Mouse (Mus musculus) frontal cortex, adult 2 months (tissue): ENCODE results near the gene Cep170b. TPM values are rescaled to one million over a fixed set of nuclear protein-coding genes. Genes with fewer than 3 reads are reported as not detected.

Experiments used
- DNase-seq, 2 experiments: peaks; one replicate each; pipeline ENCODE4 v3.0.0; 2022; ENCODE audit warnings: low spot score in 1 of 2; ENCODE audit errors: extremely low spot score in 1 of 2
- polyA plus RNA-seq: library from polyadenylated mRNA; depleted of rRNA; stranded (reverse); fragments of >200 nt; gene quantifications from 2 replicates; pipeline ENCODE4 v1.2.3, GENCODE M21; 2012; rRNA removed

Cep170b gene
- polyA plus RNA-seq: 107 and 119 TPM in 2 replicates

- no peak for DNase-seq
Observed at GRCm38 (mm10) chr12:112720216-112720615, at the start of gene Cep170b. Cep170b (plus strand) TSS chr12:112720455.

DNA sequence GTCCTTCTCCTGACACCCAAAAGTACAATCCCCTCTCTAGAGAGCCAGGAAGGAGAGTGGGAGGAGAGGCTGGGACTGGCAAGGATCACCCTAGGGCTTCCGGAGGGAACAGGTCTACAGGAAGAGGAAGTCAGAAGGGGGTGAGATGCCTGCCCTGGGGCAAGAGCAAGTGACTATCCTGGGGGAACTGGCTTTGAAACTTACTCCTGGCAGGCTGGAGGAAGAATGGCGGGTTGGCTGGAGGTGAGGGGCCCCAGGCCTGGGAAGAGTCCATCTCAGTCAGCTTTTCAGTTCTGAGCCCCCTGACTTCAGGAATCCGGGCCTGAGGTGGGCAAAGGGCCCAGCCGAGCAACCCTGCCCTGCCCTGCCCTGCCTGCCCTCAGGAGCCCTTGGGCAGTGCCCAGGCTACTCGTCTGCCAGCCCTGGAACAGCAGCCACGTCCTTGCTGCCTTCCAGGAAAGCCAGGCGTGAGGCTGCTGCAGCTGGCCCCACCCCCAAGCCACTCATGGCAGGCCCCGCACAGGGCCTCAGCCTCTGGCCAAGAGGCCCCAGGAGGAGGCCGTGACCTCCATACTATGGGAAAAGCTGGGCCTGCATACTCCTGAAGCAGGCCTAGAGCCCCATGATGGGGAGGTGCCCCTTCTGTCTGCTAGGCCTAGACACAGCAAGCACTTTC, 49.4 kb upstream of the Cep170b start:
- DNase-seq: no peak

GRCm38 (mm10) chr12:112671891-112672290, 48.4 kb upstream of the Cep170b start:
- DNase-seq: no peak

DNA sequence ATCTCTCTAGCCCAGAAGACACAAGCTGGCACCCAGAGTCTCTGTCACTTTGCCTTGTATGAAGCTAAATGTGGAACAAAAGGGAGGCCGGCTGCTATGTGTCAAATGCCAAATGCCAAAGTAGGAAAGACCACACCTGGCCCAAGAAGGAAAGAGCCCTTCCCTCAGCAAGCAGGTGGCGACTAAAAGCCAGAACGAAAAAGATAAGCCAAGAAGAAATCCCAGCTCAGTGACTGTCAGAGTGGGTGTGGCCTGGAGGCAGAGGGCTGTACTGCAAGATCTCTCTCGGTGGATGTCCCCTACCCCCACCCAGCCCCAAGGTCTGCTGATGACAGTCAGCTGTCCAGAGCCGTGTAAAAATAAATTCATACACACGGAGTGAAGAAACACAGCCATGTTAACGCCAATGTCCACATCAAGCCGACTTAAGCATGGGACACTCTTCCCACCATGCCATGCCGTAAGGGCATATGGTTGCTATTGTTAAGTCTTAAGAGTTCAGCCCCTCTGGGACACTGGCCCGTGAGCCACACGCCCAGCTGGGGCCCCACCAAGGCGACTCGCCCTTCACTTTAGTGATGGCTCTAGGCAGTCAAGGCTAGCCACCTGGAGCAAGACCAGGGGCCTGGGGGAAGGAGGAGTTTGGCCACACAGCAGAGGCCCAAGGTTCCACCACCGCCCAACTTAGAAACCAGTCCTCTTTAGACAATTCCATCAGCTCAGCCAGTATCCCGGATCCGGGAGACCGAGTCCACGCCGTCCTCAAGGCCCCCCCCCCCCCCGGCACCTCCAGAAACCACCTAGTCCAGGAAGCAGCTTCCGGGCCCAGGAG, 47.3 kb upstream of the Cep170b start:
- no peak for DNase-seq

- DNase-seq: peak in 1 of 2 experiments; percentile 45
Observed at GRCm38 (mm10) chr12:112673576-112674091, 46.6 kb upstream of the Cep170b start.

GRCm38 (mm10) chr12:112674132-112675011, 45.9 kb upstream of the Cep170b start, which contains the start of gene Akt1:
Akt1 (minus strand) TSS chr12:112674884.
- DNase-seq: peak in 1 of 2 experiments; percentile 44

- peak in 1 of 2 experiments; percentile 88 for DNase-seq
Observed at GRCm38 (mm10) chr12:112675245-112676035, 44.8 kb upstream of the Cep170b start.

- DNase-seq: no peak
Observed at GRCm38 (mm10) chr12:112677076-112677475, 43.2 kb upstream of the Cep170b start.

DNA sequence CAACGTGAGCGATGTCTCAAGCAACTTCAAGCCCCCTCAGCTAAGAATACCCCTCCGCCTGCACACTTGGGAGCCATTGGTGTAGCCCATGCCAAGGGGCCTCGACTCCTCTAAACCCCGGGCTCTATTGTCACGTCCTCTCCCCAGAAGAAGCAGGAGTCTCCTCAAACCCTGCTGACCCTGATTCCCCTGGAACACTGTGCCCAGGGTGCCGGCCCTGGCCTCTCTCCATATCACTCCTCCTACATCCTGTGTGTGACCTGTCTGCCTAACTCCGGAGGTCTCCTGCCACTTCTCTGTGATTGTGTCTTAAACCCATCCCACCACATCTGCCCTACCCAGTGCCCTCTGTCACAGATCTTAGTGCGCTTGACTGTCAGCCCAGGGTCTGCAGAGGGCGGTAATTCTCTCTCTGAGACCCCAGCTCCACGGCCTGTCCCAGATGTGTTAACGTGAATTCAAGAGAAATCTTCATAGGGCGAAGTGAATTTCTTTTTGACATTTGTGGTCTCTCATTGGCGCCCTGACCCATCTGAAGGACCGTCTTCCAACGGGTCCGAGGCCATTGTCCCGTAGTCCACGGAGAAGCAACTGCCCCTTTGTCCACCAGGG, 42.2 kb upstream of the Cep170b start:
- no peak for DNase-seq

- DNase-seq: no peak
Observed at GRCm38 (mm10) chr12:112678555-112679026, 41.7 kb upstream of the Cep170b start, which contains the start of gene Zbtb42. Zbtb42 (plus strand) TSS chr12:112678828.

GRCm38 (mm10) chr12:112679027-112679996, 40.9 kb upstream of the Cep170b start:
- no peak for DNase-seq

DNA sequence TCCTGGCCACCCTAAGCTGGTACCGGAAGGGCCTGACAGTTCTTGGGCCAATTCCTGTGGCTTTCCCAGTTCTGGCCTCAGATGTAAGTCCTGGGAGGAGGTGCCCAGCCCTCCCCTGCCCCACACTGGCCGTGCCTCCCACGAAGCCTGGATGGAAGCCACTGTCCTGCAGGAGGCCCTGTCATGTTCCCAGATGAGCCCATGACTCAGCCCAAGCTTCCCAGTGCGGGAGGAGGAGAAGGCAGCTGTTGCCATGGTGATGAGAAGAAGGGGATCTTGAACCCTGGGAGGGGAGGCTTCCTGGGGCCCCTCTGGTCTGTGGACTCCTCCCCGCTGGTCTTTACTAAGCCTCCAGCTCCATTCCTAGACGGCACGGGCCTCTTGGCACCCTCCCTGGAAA, 36.9 kb upstream of the Cep170b start:
- DNase-seq: peak in 1 of 2 experiments; percentile 62

DNA sequence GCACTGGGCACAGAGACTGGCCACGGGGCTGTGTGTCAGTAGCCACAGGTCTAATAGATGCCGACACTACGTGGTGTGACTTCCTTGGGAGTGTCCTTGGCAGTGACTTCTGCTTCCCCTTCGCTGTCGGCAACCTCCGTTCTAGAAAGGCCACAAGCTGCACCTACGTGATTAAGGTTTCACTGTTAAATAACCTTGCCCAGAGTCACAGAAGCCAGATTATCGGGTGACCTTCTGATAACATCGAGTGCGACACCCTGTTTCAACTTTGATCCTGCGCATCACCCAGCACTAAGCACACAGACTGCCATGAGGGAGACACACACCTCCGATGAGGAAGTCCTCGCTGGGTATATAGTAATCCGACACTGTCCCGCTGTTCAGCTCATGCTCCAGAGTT, 31.8 kb upstream of the Cep170b start:
- no peak for DNase-seq

DNA sequence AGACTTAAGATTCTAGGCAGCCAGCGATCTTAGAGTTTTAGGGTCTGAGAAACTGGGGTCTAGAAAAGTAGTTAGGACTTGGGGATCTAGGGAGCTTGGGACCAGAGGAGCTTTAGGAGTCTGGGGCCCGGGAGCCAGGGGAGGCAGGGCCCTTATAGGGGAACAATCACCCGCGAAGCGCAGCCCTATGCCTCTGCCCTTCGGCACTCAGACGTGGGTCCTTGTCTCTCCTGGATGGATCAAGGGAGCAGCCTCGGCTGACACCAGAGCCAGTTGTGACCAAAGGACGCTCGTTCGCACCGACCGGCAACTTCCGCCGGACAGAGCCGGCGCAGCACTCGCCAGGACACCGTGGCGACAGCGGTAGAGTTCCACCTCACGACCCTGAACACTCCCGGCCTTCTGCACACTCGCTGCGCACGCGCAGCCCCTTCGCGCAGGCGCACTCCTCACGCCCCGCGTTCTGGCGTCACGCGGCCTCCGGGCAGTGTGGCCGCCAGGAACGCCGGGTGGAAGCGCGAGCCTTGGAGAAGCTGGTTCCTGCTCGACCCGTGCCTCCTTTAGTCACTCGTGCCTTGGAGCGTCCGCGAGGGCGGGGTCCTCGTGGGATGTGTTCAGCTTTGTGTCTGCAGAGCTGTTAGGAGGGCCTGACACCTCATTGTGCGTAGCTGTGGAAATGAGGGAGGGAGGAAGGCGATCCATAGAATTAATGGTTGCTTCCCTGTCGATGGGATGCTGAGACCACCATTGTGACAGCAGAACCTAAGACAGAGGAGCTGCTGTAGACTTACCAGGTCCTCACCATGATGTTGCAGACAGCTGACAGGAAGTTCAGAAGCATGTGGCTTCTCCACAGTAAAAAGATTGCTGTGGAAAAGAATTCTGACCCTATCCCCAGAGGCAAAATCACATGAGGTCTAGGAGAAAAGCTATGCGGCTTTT, 26.8 kb upstream of the Cep170b start:
- peak; percentile 84 to 95 for DNase-seq

DNA sequence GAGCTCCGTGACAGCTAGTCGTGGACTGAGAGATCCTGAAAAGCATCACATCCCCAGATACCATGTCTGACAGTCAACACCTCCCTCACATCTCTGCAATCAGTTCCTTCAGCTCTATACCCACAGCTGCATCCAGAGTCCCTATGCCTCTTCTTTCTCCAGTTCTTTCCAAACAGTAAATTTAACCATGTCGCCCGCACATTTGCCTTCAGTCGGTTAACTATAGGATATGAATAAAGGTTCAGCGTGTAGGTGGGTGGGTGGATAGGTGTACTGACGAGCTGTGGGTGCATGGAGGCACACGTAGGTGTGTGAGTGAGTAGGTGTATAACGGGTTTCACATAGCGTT, 26.2 kb upstream of the Cep170b start:
- peak in 1 of 2 experiments; percentile 45 for DNase-seq

DNA sequence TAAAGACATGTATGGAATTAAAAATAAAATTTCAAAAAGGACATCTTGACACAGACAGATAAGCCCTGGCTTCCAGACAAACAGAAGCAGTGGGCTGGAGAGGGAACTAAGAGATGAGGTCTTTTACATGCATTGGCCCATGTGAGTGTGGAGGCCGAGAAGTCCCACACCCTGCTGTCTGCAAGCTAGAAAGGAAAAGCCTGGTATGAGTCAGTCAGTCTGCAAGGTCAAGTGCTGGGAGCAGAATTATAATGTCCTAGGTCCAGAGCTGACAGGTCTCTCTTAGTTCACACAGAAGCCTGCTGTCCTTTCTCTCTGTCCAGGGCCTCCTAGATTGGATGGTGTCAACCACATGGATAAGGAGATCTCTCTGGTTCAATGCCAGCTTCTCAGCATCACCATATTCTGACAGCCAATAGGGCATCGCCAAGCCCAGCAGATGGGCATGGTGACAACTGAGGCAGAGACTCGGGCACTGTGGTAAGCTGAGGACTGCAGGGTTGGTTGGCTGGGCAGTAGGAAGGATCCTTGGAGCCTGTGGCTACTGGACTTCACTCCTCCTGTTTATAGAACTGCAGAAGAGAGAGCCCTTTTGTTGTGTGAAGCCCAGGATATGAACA, 23.3 kb upstream of the Cep170b start:
- DNase-seq: no peak
